Mouse (Mus musculus): ENCODE measurements at regions not wholly inside any gene's neighbourhood (a gene's known extent, or its start where the extent isn't known, plus 50 kb on each side); places are given as distances from the start of the nearest gene placed in this dataset.
"Not testable (repeated sequence)": the region's sequence is repeated elsewhere in the genome, so short reads cannot be mapped to it uniquely, and the experiment has no call there.

GRCm38 (mm10) chr10:68982288-68982687 is 168.9 kb upstream of the Rhobtb1 start:
- Histone ChIP-seq H3K4me3 (ENCODE audit: low read depth, low read length) (no peak overlapping the region), H3K27ac (ENCODE audit: low read depth, low read length) (no peak overlapping the region)
- 85% methylated on average over 8 of the region's 8 CpGs for WGBS

DNA sequence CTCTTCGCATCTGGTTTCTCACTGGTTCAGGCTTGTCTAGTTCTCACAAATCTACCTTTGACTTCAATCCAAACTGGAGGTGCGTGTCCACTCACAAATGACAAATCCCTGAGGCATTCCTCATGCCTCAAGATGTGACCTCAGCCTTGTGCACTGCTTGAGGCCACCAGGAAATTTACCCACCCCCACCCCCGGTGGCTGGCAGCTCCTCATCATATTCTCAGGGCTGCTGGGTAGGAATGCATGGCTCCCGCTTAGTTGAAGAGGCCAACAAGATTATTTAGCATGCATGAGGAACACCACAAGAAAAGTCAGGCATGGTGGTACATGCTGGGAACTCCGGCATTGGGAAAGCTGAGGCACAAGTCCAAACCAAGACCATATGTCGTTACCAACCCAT is 160.7 kb upstream of the Rhobtb1 start:
- no peak for ATAC-seq
- WGBS: 91% methylated on average over 6 of the region's 6 CpGs
- H3K27ac ChIP-seq (ENCODE audit: low read depth, low read length): no peak overlapping the region
- H3K9me3 ChIP-seq (ENCODE audit: control insufficient read depth): no peaks in the 10 kb centered on the region
- TF ChIP-seq CTCF (IDR thresholded peaks at IDR 0.05; ENCODE audit: low read depth): no peak
- no peaks in the 10 kb centered on the region for H3K27me3 ChIP-seq (replicated peaks; ENCODE audit: control insufficient read depth, insufficient read depth, low read length)
- no peaks in the 10 kb centered on the region for H3K36me3 ChIP-seq (ENCODE audit: control insufficient read depth, insufficient read depth)
- no peak overlapping the region for H3K9ac ChIP-seq (ENCODE audit: low read depth, low read length)
- H3K4me3 ChIP-seq (ENCODE audit: low read depth, low read length): no peak overlapping the region
- no peaks in the 10 kb centered on the region for H3K4me1 ChIP-seq (replicated peaks; ENCODE audit: control insufficient read depth, insufficient read depth, low read length)
- no peak overlapping the region for H3K4me2 ChIP-seq (replicated peaks; ENCODE audit: low read depth)

More at GRCm38 (mm10) chr10:68982288-68982687, 168.9 kb upstream of the Rhobtb1 start:
- no peaks in the 10 kb centered on the region for H3K4me1 ChIP-seq (replicated peaks; ENCODE audit: control insufficient read depth, insufficient read depth, low read length)
- no peaks in the 10 kb centered on the region for H3K36me3 ChIP-seq (ENCODE audit: control insufficient read depth, insufficient read depth)
- H3K9me3 ChIP-seq (ENCODE audit: control insufficient read depth): no peaks in the 10 kb centered on the region
- TF ChIP-seq CTCF (IDR thresholded peaks at IDR 0.05; ENCODE audit: low read depth): no peak
- no peaks in the 10 kb centered on the region for H3K27me3 ChIP-seq (replicated peaks; ENCODE audit: control insufficient read depth, insufficient read depth, low read length)
- no peak for ATAC-seq
- no peak overlapping the region for H3K9ac ChIP-seq (ENCODE audit: low read depth, low read length)
- no peak overlapping the region for H3K4me2 ChIP-seq (replicated peaks; ENCODE audit: low read depth)

GRCm38 (mm10) chr10:68999610-69000009 is 151.6 kb upstream of the Rhobtb1 start:
- no peaks in the 10 kb centered on the region for H3K36me3 ChIP-seq (ENCODE audit: control insufficient read depth, insufficient read depth)
- H3K4me1 ChIP-seq (replicated peaks; ENCODE audit: control insufficient read depth, insufficient read depth, low read length): no peaks in the 10 kb centered on the region
- H3K9me3 ChIP-seq (ENCODE audit: control insufficient read depth): no peaks in the 10 kb centered on the region
- no peak overlapping the region for H3K27ac ChIP-seq (ENCODE audit: low read depth, low read length)
- no peak for ATAC-seq
- no peak overlapping the region for H3K4me2 ChIP-seq (replicated peaks; ENCODE audit: low read depth)
- H3K27me3 ChIP-seq (replicated peaks; ENCODE audit: control insufficient read depth, insufficient read depth, low read length): no peaks in the 10 kb centered on the region
- no peak overlapping the region for H3K9ac ChIP-seq (ENCODE audit: low read depth, low read length)
- 81% methylated on average over 6 of the region's 6 CpGs for WGBS
- H3K4me3 ChIP-seq (ENCODE audit: low read depth, low read length): no peak overlapping the region
- no peak for TF ChIP-seq CTCF (IDR thresholded peaks at IDR 0.05; ENCODE audit: low read depth)

DNA sequence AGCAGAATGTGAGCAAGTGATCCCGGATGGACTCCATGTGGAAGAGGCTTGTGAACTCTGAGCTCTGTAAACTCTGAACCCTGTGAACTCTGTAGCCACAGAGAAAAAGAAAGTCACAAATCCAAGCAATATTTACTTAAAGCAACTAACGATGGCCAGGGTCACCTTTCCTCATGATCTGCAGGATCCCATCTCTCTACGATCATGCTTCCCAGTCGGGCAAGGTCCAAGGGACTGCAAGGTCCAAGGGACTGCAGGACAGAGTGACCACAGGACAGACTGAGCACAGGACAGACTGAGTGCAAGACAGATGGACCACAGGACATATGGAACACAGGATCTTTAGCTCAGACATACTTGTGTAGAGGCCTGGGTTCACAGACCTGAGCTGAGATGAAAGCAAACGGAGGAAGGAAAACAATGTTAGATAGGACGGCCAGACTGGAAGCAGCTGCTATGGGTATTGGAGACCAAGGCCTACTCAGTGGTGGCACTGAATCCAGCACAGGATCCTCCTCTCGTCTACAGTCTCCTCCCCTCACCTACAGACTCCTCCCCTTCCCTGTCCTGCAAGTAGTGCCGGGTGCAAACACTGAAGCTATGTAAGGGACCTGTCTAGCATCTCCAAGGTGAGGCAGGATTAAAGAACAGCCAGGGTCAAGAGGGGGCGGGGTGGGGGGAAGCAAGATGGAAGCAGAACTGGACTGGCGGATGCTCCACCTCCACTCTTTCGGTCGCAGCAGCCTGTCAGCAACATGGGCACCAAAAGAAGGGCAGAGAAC is 149.4 kb upstream of the Rhobtb1 start:
- Histone ChIP-seq H3K4me3 (ENCODE audit: low read depth, low read length) (no peak overlapping the region), H3K9ac (ENCODE audit: low read depth, low read length) (no peak overlapping the region), H3K27ac (ENCODE audit: low read depth, low read length) (no peak overlapping the region), H3K27me3 (replicated peaks; ENCODE audit: control insufficient read depth, insufficient read depth, low read length) (no peaks in the 10 kb centered on the region), H3K36me3 (ENCODE audit: control insufficient read depth, insufficient read depth) (no peaks in the 10 kb centered on the region), H3K4me1 (replicated peaks; ENCODE audit: control insufficient read depth, insufficient read depth, low read length) (no peaks in the 10 kb centered on the region), H3K9me3 (ENCODE audit: control insufficient read depth) (no peaks in the 10 kb centered on the region), H3K4me2 (replicated peaks; ENCODE audit: low read depth) (no peak overlapping the region)
- no peak for TF ChIP-seq CTCF (IDR thresholded peaks at IDR 0.05; ENCODE audit: low read depth)
- WGBS: 76% methylated on average over 12 of the region's 12 CpGs
- no peak for ATAC-seq

- Histone ChIP-seq H3K27me3 (replicated peaks; ENCODE audit: control insufficient read depth, insufficient read depth, low read length) (no peaks in the 10 kb centered on the region), H3K4me1 (replicated peaks; ENCODE audit: control insufficient read depth, insufficient read depth, low read length) (no peaks in the 10 kb centered on the region), H3K4me3 (ENCODE audit: low read depth, low read length) (no peak overlapping the region), H3K9me3 (ENCODE audit: control insufficient read depth) (no peaks in the 10 kb centered on the region), H3K36me3 (ENCODE audit: control insufficient read depth, insufficient read depth) (no peaks in the 10 kb centered on the region), H3K4me2 (replicated peaks; ENCODE audit: low read depth) (no peak overlapping the region), H3K27ac (ENCODE audit: low read depth, low read length) (no peak overlapping the region), H3K9ac (ENCODE audit: low read depth, low read length) (no peak overlapping the region)
- ATAC-seq: no peak
- TF ChIP-seq CTCF (IDR thresholded peaks at IDR 0.05; ENCODE audit: low read depth): peak; percentile 90
- 48% methylated on average over 9 of the region's 9 CpGs for WGBS
Measured at GRCm38 (mm10) chr10:69005199-69005872, 145.9 kb upstream of the Rhobtb1 start.

- not testable (repeated sequence) for H3K9me3 ChIP-seq (ENCODE audit: control insufficient read depth); H3K36me3 ChIP-seq (ENCODE audit: control insufficient read depth, insufficient read depth); ATAC-seq; H3K27me3 ChIP-seq (replicated peaks; ENCODE audit: control insufficient read depth, insufficient read depth, low read length); H3K4me2 ChIP-seq (replicated peaks; ENCODE audit: low read depth); H3K4me3 ChIP-seq (ENCODE audit: low read depth, low read length); H3K4me1 ChIP-seq (replicated peaks; ENCODE audit: control insufficient read depth, insufficient read depth, low read length); H3K27ac ChIP-seq (ENCODE audit: low read depth, low read length); H3K9ac ChIP-seq (ENCODE audit: low read depth, low read length)
- 93% methylated on average over 8 of the region's 8 CpGs for WGBS
Measured at GRCm38 (mm10) chr10:69008679-69009078, 142.6 kb upstream of the Rhobtb1 start.

All from intestine, postnatal 0 days (tissue).